Mouse (Mus musculus) myocyte (in vitro differentiated cells): ENCODE measurements around the gene Cldn18. TPM values are rescaled to one million over a fixed set of nuclear protein-coding genes. Genes with fewer than 3 reads are reported as not detected.

Experiments
- H3K27me3 ChIP-seq: one replicate; pipeline ENCODE4 v1.6.1; 2011; ENCODE audit not compliant: control insufficient read depth, insufficient read depth, insufficient read length
- H3K36me3 ChIP-seq: one replicate; pipeline ENCODE4 v1.6.1; 2011; ENCODE audit not compliant: control insufficient read depth, insufficient read depth
- H3K4me2 ChIP-seq: one replicate; pipeline ENCODE4 v1.6.1; 2011; ENCODE audit warnings: low read depth, control low read depth
- H3K4me3 ChIP-seq: one replicate; pipeline ENCODE4 v1.5.1; 2011; ENCODE audit warnings: mild to moderate bottlenecking, control low read depth, moderate library complexity
- H3K79me2 ChIP-seq: one replicate; pipeline ENCODE4 v1.6.1; 2011; ENCODE audit not compliant: control insufficient read depth, insufficient read depth
- H3ac ChIP-seq: one replicate; pipeline ENCODE4 v1.6.1; 2011; ENCODE audit not compliant: control insufficient read depth, insufficient read length
- CEBPB ChIP-seq: IDR thresholded peaks from 2 replicates; pipeline ENCODE4 v1.6.1; 2011; ENCODE audit warnings: mild to moderate bottlenecking, moderate library complexity; ENCODE audit not compliant: poor library complexity, insufficient read depth, severe bottlenecking
- E2F4 ChIP-seq: IDR thresholded peaks from one replicate; pipeline ENCODE4 v1.6.1; 2011; ENCODE audit warnings: mild to moderate bottlenecking, control low read depth, moderate library complexity; ENCODE audit not compliant: insufficient read depth
- MAX ChIP-seq: IDR thresholded peaks from one replicate; pipeline ENCODE4 v1.6.1; 2011; ENCODE audit warnings: low read depth, mild to moderate bottlenecking, control low read depth
- MYOD1 ChIP-seq, 3 experiments: IDR thresholded peaks; one replicate each; pipeline ENCODE4 v1.6.1; 2011; ENCODE audit warnings: control low read depth in 2 of 3, low read depth in 2 of 3, mild to moderate bottlenecking in 2 of 3, moderate library complexity in 1 of 3; ENCODE audit not compliant: insufficient read length in 2 of 3, control insufficient read depth in 1 of 3
- MYOG ChIP-seq, 3 experiments: IDR thresholded peaks; one replicate each; pipeline ENCODE4 v1.6.1; 2011; ENCODE audit warnings: control low read depth in 2 of 3, low read depth in 2 of 3, mild to moderate bottlenecking in 2 of 3; ENCODE audit not compliant: insufficient read length in 2 of 3, control insufficient read depth in 1 of 3, insufficient read depth in 1 of 3
- POLR2A ChIP-seq: IDR thresholded peaks from one replicate; pipeline ENCODE4 v1.6.1; 2011; ENCODE audit warnings: low read depth, mild to moderate bottlenecking, control low read depth, moderate library complexity; ENCODE audit not compliant: insufficient read length
- POLR2AphosphoS2 ChIP-seq: IDR thresholded peaks from one replicate; pipeline ENCODE4 v1.6.1; 2011; ENCODE audit warnings: low read depth, control low read depth; ENCODE audit not compliant: insufficient read length
- REST ChIP-seq: IDR thresholded peaks from one replicate; pipeline ENCODE4 v1.6.1; 2011; ENCODE audit warnings: mild to moderate bottlenecking, control low read depth, moderate library complexity; ENCODE audit not compliant: insufficient read depth, insufficient read length
- SRF ChIP-seq: IDR thresholded peaks from one replicate; pipeline ENCODE4 v1.6.1; 2011; ENCODE audit warnings: low read depth; ENCODE audit not compliant: control insufficient read depth, insufficient read length
- TCF12 ChIP-seq: IDR thresholded peaks from one replicate; pipeline ENCODE4 v1.6.1; 2011; ENCODE audit warnings: mild to moderate bottlenecking, control low read depth; ENCODE audit not compliant: poor library complexity, insufficient read depth, severe bottlenecking
- TCF3 ChIP-seq: IDR thresholded peaks from one replicate; pipeline ENCODE4 v1.6.1; 2011; ENCODE audit warnings: low read depth, control low read depth; ENCODE audit not compliant: insufficient read length
- USF1 ChIP-seq: IDR thresholded peaks from one replicate; pipeline ENCODE4 v1.6.1; 2011; ENCODE audit warnings: low read depth, mild to moderate bottlenecking, control low read depth, moderate library complexity
- polyA plus RNA-seq: library from polyadenylated mRNA; unstranded; fragments of >200 nt; fragmentation: generic; extraction: Trizol; gene quantifications from one replicate; pipeline ENCODE4 v1.2.1, GENCODE M21; 2012; ENCODE audit warnings: missing spikeins

Gene Cldn18
- polyA plus RNA-seq, 1 experiment: not detected

DNA sequence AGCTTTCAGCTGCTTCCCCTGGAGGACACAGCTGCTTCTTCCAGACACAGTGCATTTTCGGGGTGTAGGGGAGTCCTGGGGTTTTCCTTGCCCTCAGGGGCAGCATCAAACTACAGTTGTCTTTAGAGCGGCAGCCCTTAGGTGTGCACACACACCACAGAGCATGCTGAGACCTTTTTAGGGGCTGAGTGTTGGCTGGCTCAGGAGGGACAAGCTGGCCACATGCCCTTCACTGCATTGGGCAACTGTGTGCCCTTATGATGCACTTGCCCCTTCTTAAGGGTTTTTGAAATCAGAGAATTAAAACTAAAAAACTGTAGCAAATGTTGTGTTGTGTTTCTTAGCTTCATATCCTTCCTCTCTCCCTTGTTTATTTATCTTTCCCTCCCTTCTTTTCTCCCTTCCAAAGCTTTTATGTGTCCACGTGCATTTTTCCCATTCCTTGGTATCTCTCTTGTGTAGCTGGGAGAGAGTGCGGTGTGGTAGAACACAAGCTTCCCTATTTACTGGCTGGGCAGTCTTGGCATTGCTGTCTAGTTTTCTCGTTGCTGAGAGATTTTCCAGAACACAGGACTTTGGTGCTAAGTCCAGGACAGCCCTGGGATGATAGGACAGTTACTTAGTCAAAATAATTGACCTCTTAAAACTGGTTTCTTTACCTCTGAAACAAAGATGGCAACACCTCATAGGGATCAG is 31.4 kb downstream of the Cldn18 start:
- TF ChIP-seq TCF12: no peak
- no peak for TF ChIP-seq MYOD1 (IDR thresholded peaks at IDR 0.05; ENCODE audit: control insufficient read depth in 1 of 3, insufficient read length in 2 of 3, low read depth in 2 of 3)
- no peak for TF ChIP-seq POLR2A
- TF ChIP-seq MAX: no peak
- TF ChIP-seq POLR2AphosphoS2: no peak
- Histone ChIP-seq H3K4me3 (no peak overlapping the region), H3K79me2 (no peaks in the 10 kb centered on the region), H3K4me2 (no peak overlapping the region), H3K27me3 (no peaks in the 10 kb centered on the region), H3K36me3 (no peaks in the 10 kb centered on the region), H3ac (no peak overlapping the region)

DNA sequence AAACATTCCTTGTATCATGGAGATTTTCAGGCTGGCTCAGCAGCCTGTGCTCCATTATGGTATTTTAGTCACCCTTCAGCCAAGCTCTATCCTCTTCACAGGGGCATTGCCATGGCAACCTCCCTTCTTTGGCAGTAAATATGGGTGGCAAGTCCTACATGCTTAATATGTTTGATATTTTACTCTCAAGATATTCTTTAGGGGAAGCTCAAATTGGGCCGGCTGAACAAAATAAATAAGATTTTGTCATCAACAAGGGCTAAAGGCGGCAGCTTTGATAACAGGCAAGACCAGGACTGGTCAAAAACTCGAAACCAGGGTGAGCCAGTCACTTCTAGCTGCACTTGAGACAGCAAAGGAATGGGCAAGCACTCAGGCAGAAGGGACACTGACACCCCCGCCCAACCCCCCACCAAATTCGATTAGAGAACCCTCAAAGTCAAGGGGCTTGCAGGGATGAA is 32.0 kb downstream of the Cldn18 start:
- no peaks in the 10 kb centered on the region for H3K27me3 ChIP-seq
- H3K4me2 ChIP-seq: no peak overlapping the region
- TF ChIP-seq SRF (no peak), TCF3 (no peak), TCF12 (no peak), MYOG (IDR thresholded peaks at IDR 0.05; ENCODE audit: control insufficient read depth in 1 of 3, insufficient read depth in 1 of 3, insufficient read length in 2 of 3, low read depth in 2 of 3) (no peak), USF1 (no peak), POLR2A (no peak), POLR2AphosphoS2 (no peak), MAX (no peak), E2F4 (no peak), REST (no peak), CEBPB (no peak), MYOD1 (IDR thresholded peaks at IDR 0.05; ENCODE audit: control insufficient read depth in 1 of 3, insufficient read length in 2 of 3, low read depth in 2 of 3) (no peak)
- H3ac ChIP-seq: no peak overlapping the region
- H3K79me2 ChIP-seq: no peaks in the 10 kb centered on the region
- H3K36me3 ChIP-seq: no peaks in the 10 kb centered on the region
- no peak overlapping the region for H3K4me3 ChIP-seq

DNA sequence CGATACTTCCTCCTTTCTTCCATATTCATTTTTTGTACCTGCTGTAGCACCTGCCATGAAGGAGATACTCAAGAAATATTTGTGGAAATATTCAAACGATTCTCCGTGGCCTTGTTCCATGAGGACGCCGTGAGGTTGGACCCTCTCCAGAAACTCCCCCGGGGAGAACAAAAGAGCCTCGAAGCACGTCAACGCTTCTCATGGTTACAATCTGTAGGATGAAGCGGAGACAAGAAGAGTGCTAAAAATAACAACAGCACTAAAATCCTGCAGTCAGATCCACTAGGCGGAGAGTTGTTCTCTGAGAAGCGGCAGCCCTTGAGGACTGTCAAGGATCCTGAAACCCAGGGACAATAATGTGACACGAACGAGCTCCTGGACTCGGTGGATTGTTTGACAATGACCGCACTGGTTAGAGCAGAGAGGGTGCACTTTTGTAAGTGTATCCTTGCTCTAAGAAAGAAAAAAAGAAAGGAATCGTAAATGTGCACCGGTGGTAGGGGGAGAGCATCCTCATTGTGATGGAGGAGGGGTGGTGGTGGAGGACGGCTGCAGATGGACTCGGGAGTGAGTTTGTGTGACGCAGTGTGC is 35.0 kb downstream of the Cldn18 start:
- Histone ChIP-seq H3K4me3 (no peak overlapping the region), H3K36me3 (no peaks in the 10 kb centered on the region), H3K27me3 (no peaks in the 10 kb centered on the region), H3ac (no peak overlapping the region), H3K79me2 (no peaks in the 10 kb centered on the region), H3K4me2 (no peak overlapping the region)
- TF ChIP-seq USF1 (no peak), SRF (no peak), MYOG (IDR thresholded peaks at IDR 0.05; ENCODE audit: control insufficient read depth in 1 of 3, insufficient read depth in 1 of 3, insufficient read length in 2 of 3, low read depth in 2 of 3) (no peak)

DNA sequence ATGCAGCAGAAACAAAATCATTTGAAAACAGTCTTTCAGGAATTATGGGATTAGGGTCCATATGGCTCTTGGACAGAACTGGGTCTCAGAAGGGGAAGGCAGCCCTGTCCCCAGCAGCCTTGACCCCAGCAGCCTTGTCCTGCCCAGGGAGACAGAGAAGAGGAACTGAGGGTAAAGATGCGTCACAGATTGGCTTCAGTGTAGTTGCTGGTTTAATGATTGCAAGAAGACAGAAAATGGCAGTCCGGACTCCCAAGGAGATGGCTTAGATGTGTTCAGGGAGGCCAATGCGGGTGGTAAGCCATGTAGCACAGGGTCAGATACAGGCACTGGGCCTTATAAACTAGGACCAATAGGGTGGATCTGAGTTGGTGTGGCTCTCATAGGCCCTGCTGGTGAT is 41.4 kb downstream of the Cldn18 start:
- no peak overlapping the region for H3K4me2 ChIP-seq
- no peak for TF ChIP-seq MAX
- TF ChIP-seq USF1: no peak
- TF ChIP-seq REST: no peak
- no peak for TF ChIP-seq TCF3
- no peak for TF ChIP-seq SRF
- TF ChIP-seq E2F4: no peak
- TF ChIP-seq POLR2AphosphoS2: no peak
- no peak for TF ChIP-seq CEBPB
- TF ChIP-seq MYOD1 (IDR thresholded peaks at IDR 0.05; ENCODE audit: control insufficient read depth in 1 of 3, insufficient read length in 2 of 3, low read depth in 2 of 3): no peak
- no peak for TF ChIP-seq POLR2A
- no peak for TF ChIP-seq MYOG (IDR thresholded peaks at IDR 0.05; ENCODE audit: control insufficient read depth in 1 of 3, insufficient read depth in 1 of 3, insufficient read length in 2 of 3, low read depth in 2 of 3)
- no peak for TF ChIP-seq TCF12
- no peak overlapping the region for H3ac ChIP-seq
- no peaks in the 10 kb centered on the region for H3K27me3 ChIP-seq
- H3K4me3 ChIP-seq: no peak overlapping the region
- no peaks in the 10 kb centered on the region for H3K79me2 ChIP-seq
- no peaks in the 10 kb centered on the region for H3K36me3 ChIP-seq

DNA sequence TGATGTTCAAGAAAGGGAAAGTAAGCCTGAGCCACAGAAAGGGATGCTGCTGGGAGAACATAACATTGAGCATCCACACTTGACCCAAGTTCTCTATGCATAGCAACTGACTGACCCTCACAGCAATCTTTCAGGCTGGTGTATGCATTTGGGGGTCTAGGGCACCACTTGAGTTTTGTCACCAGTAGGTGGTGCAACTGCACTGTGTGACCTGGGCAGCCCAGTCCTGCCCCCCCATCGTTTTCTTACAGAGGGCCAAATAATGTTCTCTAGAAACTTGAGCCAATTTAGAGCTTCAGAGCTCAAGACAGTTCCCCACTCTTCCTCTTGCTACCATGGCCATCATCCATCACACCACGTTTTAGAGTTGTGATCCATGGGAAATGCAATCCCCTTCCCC is 45.5 kb downstream of the Cldn18 start:
- no peaks in the 10 kb centered on the region for H3K79me2 ChIP-seq
- H3K4me2 ChIP-seq: no peak overlapping the region
- no peak overlapping the region for H3K4me3 ChIP-seq
- no peak overlapping the region for H3ac ChIP-seq
- no peaks in the 10 kb centered on the region for H3K27me3 ChIP-seq
- TF ChIP-seq POLR2A (no peak), MYOD1 (IDR thresholded peaks at IDR 0.05; ENCODE audit: control insufficient read depth in 1 of 3, insufficient read length in 2 of 3, low read depth in 2 of 3) (no peak), CEBPB (no peak), MYOG (IDR thresholded peaks at IDR 0.05; ENCODE audit: control insufficient read depth in 1 of 3, insufficient read depth in 1 of 3, insufficient read length in 2 of 3, low read depth in 2 of 3) (no peak), POLR2AphosphoS2 (no peak), MAX (no peak), SRF (no peak), USF1 (no peak), REST (no peak)
- peaks cover 24% of the 10 kb centered on the region for H3K36me3 ChIP-seq
